Mouse (Mus musculus): Measurements from ENCODE around the gene Galnt14.

GRCm38 (mm10) chr17:73557101-73557500 is 153.2 kb downstream of the Galnt14 start:
- TF ChIP-seq POLR2A (IDR thresholded peaks at IDR 0.05; ENCODE audit: extremely low read depth, insufficient read depth, low read length) (no peak), CTCF (IDR thresholded peaks at IDR 0.05; ENCODE audit: extremely low read depth, insufficient read depth, low read length) (no peak)

All from cortical plate, adult 2 months (tissue).